Mouse (Mus musculus): ENCODE measurements around the gene Tor3a. TPM values are rescaled to one million over a fixed set of nuclear protein-coding genes. Genes with fewer than 3 reads are reported as not detected.
A peak's percentile ranks its signal among the peaks of the same experiment; 100 is the strongest.
"Not testable (repeated sequence)": the region's sequence is repeated elsewhere in the genome, so short reads cannot be mapped to it uniquely, and the experiment has no call there.

Gene Tor3a
- total RNA-seq, 2 experiments from 2014 or later: 5.4 to 6.4 TPM

- intact Hi-C loops (cut with DNase I): no loop called here
- no peak for DNase-seq (ENCODE audit: low spot score in 2 of 2)
These were observed 1.3 kb downstream of the Tor3a start for GRCm38 (mm10) chr1:156672720-156673475.

- peak in 1 of 2 experiments; percentile 77 for DNase-seq (ENCODE audit: low spot score in 2 of 2)
- intact Hi-C loops (cut with DNase I): no loop called here
These were observed 2.2 kb downstream of the Tor3a start for GRCm38 (mm10) chr1:156671921-156672320.

- intact Hi-C loops (cut with DNase I): no loop called here
- DNase-seq (ENCODE audit: low spot score in 2 of 2): no peak
These were observed 4.8 kb downstream of the Tor3a start for GRCm38 (mm10) chr1:156669208-156669983.

GRCm38 (mm10) chr1:156668602-156669001 lies 5.6 kb downstream of the Tor3a start:
- intact Hi-C loops (cut with DNase I): no loop called here
- DNase-seq (ENCODE audit: low spot score in 2 of 2): no peak

- DNase-seq (ENCODE audit: low spot score in 2 of 2): peak in 1 of 2 experiments; percentile 60
- intact Hi-C loops (cut with DNase I): no loop called here
These were observed 6.8 kb downstream of the Tor3a start for GRCm38 (mm10) chr1:156667141-156667926.

GRCm38 (mm10) chr1:156665777-156666176 lies 8.4 kb downstream of the Tor3a start:
- intact Hi-C loops (cut with DNase I): no loop called here
- no peak for DNase-seq (ENCODE audit: low spot score in 2 of 2)

- DNase-seq (ENCODE audit: low spot score in 2 of 2); intact Hi-C loops (cut with DNase I): not testable (repeated sequence)
These were observed 13.4 kb downstream of the Tor3a start for GRCm38 (mm10) chr1:156660660-156661236.

- no peak for DNase-seq (ENCODE audit: low spot score in 2 of 2)
- intact Hi-C loops (cut with DNase I): no loop called here
These were observed 14.1 kb downstream of the Tor3a start for GRCm38 (mm10) chr1:156659906-156660659.

- intact Hi-C loops (cut with DNase I): no loop called here
- DNase-seq (ENCODE audit: low spot score in 2 of 2): no peak
These were observed 15.5 kb downstream of the Tor3a start for GRCm38 (mm10) chr1:156658676-156659075.

- intact Hi-C loops (cut with DNase I): no loop called here
- DNase-seq (ENCODE audit: low spot score in 2 of 2): no peak
These were observed 16.6 kb downstream of the Tor3a start for GRCm38 (mm10) chr1:156657523-156657922.

- no peak for DNase-seq (ENCODE audit: low spot score in 2 of 2)
- intact Hi-C loops (cut with DNase I): no loop called here
These were observed 19.2 kb downstream of the Tor3a start for GRCm38 (mm10) chr1:156654735-156655530.

- DNase-seq (ENCODE audit: low spot score in 2 of 2): no peak
- intact Hi-C loops (cut with DNase I): no loop called here
These were observed 21.9 kb downstream of the Tor3a start for GRCm38 (mm10) chr1:156652189-156652822.

GRCm38 (mm10) chr1:156650631-156651030 lies 23.5 kb downstream of the Tor3a start:
- intact Hi-C loops (cut with DNase I): no loop called here

GRCm38 (mm10) chr1:156648705-156649104 lies 25.5 kb downstream of the Tor3a start:
- intact Hi-C loops (cut with DNase I): no loop called here
- DNase-seq (ENCODE audit: low spot score in 2 of 2): no peak

More at GRCm38 (mm10) chr1:156650631-156651030, 23.5 kb downstream of the Tor3a start:
- DNase-seq (ENCODE audit: low spot score in 2 of 2): no peak

- DNase-seq (ENCODE audit: low spot score in 2 of 2): no peak
- intact Hi-C loops (cut with DNase I): no loop called here
These were observed 28.2 kb downstream of the Tor3a start for GRCm38 (mm10) chr1:156645971-156646370.

- DNase-seq (ENCODE audit: low spot score in 2 of 2): peak in 1 of 2 experiments; percentile 28
- intact Hi-C loops (cut with DNase I): no loop called here
These were observed 29.2 kb downstream of the Tor3a start for GRCm38 (mm10) chr1:156644780-156645523.

GRCm38 (mm10) chr1:156644061-156644460 lies 30.1 kb downstream of the Tor3a start:
- intact Hi-C loops (cut with DNase I): no loop called here
- DNase-seq (ENCODE audit: low spot score in 2 of 2): no peak

Measured in left cerebral cortex, postnatal 25 days (tissue).